Mouse (Mus musculus): ENCODE measurements around the gene Gm45234. TPM values are rescaled to one million over a fixed set of nuclear protein-coding genes. Genes with fewer than 3 reads are reported as not detected.

The Gm45234 gene
- polyA plus RNA-seq, 1 experiment from 2014 or later: not detected

DNA sequence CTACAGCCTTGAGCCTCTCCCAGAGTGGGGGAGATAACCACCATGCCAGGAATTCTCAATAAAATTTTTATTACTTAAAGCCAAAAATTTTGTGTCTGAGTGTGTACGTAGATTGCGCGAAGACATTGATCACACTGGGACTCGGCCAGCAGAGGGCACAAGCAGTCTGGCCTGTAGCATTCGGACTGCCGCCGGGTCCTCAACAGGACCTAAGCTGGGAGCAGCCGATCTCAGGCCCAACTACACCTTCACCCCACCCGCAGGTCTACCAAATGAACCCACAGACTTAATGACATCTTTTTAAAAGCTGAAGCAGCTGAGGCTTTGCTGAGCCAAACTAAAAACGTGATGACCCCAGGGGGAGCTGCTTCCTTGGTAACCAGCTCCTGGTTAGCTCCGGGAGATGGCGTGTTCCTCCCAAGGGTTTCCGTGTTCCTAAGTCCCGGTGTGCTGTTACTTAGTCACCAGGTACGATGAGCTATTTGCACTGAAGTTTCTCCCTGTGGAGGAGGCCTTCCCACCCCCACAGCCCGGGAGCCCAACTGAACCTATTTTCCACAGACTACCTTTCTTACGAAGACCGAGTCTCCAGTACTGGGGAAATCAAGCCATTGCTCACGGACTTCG is 38.8 kb downstream of the Gm45234 start:
- Histone ChIP-seq H3K9me3 (replicated peaks) (no peaks in the 10 kb centered on the region), H3K9ac (no peak overlapping the region), H3K4me3 (no peak overlapping the region), H3K4me2 (replicated peaks) (no peak overlapping the region), H3K27ac (no peak overlapping the region), H3K36me3 (peaks cover 42% of the 10 kb centered on the region), H3K27me3 (no peaks in the 10 kb centered on the region), H3K4me1 (peaks cover 17% of the 10 kb centered on the region)
- WGBS: 69% methylated on average over 20 of the region's 20 CpGs
- no peak for ATAC-seq (ENCODE audit: low FRiP score)

GRCm38 (mm10) chr6:124712918-124713317 is 42.9 kb downstream of the Gm45234 start:
- H3K4me2 ChIP-seq (replicated peaks): peak overlapping the region; percentile 93
- no peaks in the 10 kb centered on the region for H3K27me3 ChIP-seq
- no peak overlapping the region for H3K27ac ChIP-seq
- peaks cover 41% of the 10 kb centered on the region for H3K36me3 ChIP-seq
- H3K9ac ChIP-seq: peak overlapping the region; percentile 92
- ATAC-seq (ENCODE audit: low FRiP score): no peak
- no peaks in the 10 kb centered on the region for H3K9me3 ChIP-seq (replicated peaks)
- peak overlapping the region; percentile 91 for H3K4me3 ChIP-seq
- WGBS: 19% methylated on average over 11 of the region's 11 CpGs
- H3K4me1 ChIP-seq: peaks cover 30% of the 10 kb centered on the region

GRCm38 (mm10) chr6:124711824-124712782 is 43.7 kb downstream of the Gm45234 start, which contains the start of the genes Emg1 and Phb2:
Gene Emg1, minus strand, starts transcription at chr6:124712178.
Gene Phb2, plus strand, starts transcription at chr6:124712336.
- ATAC-seq (ENCODE audit: low FRiP score): peak; percentile 97
- Histone ChIP-seq H3K4me2 (replicated peaks) (peak within 1 kb of the TSS; percentile 93), H3K4me1 (peaks cover 30% of the 10 kb centered on the region), H3K4me3 (peak within 1 kb of the TSS; percentile 91), H3K9ac (peak within 1 kb of the TSS; percentile 92), H3K27ac (peak within 1 kb of the TSS; percentile 79), H3K36me3 (peaks cover 38% of the 10 kb centered on the region), H3K9me3 (replicated peaks) (no peaks in the 10 kb centered on the region), H3K27me3 (no peaks in the 10 kb centered on the region)
- under 1% methylated on average over 76 of the region's 76 CpGs for WGBS

DNA sequence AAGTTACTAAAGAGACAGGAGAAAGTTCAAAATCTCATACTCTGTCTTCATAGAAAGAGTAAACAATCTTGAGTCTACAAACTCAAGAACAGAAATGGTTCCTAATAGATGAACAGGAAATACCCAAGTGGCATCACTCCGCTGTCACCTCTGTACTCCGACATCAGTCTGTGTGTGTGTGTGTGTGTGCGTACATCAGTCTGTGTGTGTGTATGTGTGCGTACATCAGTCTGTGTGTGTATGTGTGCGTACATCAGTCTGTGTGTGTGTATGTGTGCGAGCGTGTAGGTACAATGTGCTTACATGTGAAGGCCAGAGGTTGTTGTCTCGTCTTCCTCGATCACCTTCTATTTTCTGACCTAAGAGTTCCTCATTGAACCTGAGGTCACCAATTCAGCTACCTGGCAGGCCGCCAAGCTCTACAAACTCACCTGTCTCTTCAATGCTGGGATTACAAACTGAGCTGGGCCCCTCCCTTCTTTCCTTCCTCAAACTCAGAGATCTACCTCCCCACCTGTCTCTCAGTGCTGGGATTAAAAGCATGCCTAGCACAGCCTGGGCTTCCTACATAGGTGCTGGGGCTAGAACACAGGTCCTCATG is 47.4 kb downstream of the Gm45234 start:
- no peak overlapping the region for H3K27ac ChIP-seq
- 95% methylated on average over 10 of the region's 10 CpGs for WGBS
- no peak overlapping the region for H3K4me2 ChIP-seq (replicated peaks)
- H3K27me3 ChIP-seq: no peaks in the 10 kb centered on the region
- no peak for ATAC-seq (ENCODE audit: low FRiP score)
- no peak overlapping the region for H3K4me3 ChIP-seq
- H3K36me3 ChIP-seq: peaks cover 33% of the 10 kb centered on the region
- peaks cover 21% of the 10 kb centered on the region for H3K4me1 ChIP-seq
- H3K9ac ChIP-seq: no peak overlapping the region
- no peaks in the 10 kb centered on the region for H3K9me3 ChIP-seq (replicated peaks)

GRCm38 (mm10) chr6:124706061-124706627 is 49.7 kb downstream of the Gm45234 start:
- no peak for ATAC-seq (ENCODE audit: low FRiP score)
- Histone ChIP-seq H3K27me3 (no peaks in the 10 kb centered on the region), H3K4me1 (peaks cover 11% of the 10 kb centered on the region), H3K4me3 (no peak overlapping the region), H3K9me3 (replicated peaks) (no peaks in the 10 kb centered on the region), H3K36me3 (peaks cover 55% of the 10 kb centered on the region), H3K27ac (no peak overlapping the region), H3K4me2 (replicated peaks) (no peak overlapping the region), H3K9ac (no peak overlapping the region)
- WGBS: 94% methylated on average over 5 of the region's 5 CpGs

DNA sequence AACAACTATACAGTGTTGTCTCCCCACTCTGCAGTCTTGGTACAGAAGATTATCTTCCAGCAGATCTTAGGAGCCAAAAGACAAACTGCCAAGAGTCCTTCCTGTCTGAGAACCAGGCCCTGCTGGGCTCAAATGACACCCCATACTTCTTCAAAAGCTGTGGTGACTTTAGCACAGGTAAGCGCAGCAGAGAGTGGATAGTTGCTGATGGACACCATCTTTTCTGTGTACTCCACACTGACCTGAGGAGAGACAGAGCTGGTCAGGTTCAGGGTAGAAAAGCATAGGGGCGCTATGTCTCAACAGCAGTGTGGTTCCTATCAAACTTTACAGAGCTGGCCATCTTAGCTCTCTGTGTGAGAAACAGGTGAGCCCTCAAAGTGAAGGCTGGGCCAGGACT is 51.4 kb downstream of the Gm45234 start:
- no peak overlapping the region for H3K4me3 ChIP-seq
- H3K36me3 ChIP-seq: peaks cover 66% of the 10 kb centered on the region
- H3K4me2 ChIP-seq (replicated peaks): no peak overlapping the region
- no peaks in the 10 kb centered on the region for H3K9me3 ChIP-seq (replicated peaks)
- ATAC-seq (ENCODE audit: low FRiP score): no peak
- no peak overlapping the region for H3K27ac ChIP-seq
- H3K4me1 ChIP-seq: no peaks in the 10 kb centered on the region
- no peak overlapping the region for H3K9ac ChIP-seq
- 92% methylated on average over 2 of the region's 2 CpGs for WGBS
- no peaks in the 10 kb centered on the region for H3K27me3 ChIP-seq

DNA sequence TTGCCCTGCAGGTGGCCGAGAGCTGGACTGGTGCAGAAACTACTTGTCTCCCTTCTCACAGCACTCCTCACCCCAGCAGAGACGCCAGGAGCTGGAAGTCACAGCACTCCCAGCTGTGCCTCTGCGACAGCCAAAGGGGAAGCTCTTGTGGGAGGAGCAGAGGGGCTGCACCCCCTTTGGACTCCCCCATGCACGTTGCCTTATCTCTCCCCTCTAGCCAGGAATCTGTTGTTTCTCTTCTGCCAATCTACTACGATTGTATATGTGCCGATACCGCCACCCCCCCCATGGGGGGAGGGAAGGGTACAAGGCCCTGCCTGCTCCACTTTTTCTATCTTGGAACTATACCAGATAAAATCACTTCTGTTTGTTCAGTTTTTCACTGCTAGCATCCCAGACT is 52.0 kb downstream of the Gm45234 start:
- WGBS: 77% methylated on average over 7 of the region's 7 CpGs
- ATAC-seq (ENCODE audit: low FRiP score): no peak
- H3K36me3 ChIP-seq: peaks cover 72% of the 10 kb centered on the region
- no peaks in the 10 kb centered on the region for H3K27me3 ChIP-seq
- no peak overlapping the region for H3K4me3 ChIP-seq
- H3K4me2 ChIP-seq (replicated peaks): no peak overlapping the region
- no peaks in the 10 kb centered on the region for H3K9me3 ChIP-seq (replicated peaks)
- no peak overlapping the region for H3K9ac ChIP-seq
- H3K4me1 ChIP-seq: no peaks in the 10 kb centered on the region
- no peak overlapping the region for H3K27ac ChIP-seq

DNA sequence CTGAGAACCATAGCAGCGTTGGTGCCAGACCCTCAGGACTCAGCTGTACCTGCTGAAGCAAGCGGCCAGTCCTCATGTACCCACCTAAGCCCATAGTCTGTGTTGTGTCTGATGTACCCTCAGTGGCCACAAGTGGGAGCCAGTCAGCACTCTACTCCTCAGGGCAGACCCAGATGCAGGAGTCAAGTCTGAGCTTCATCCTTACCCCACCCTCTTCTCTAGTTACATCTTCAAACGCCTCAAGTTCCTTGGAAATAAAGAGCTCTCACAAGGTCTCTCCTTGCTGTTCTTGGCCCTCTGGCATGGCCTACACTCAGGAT is 53.1 kb downstream of the Gm45234 start:
- Histone ChIP-seq H3K4me3 (no peak overlapping the region), H3K9ac (no peak overlapping the region), H3K4me2 (replicated peaks) (no peak overlapping the region), H3K27me3 (no peaks in the 10 kb centered on the region), H3K4me1 (no peaks in the 10 kb centered on the region), H3K27ac (no peak overlapping the region), H3K9me3 (replicated peaks) (no peaks in the 10 kb centered on the region), H3K36me3 (peaks cover 78% of the 10 kb centered on the region)
- 56% methylated on average over 3 of the region's 3 CpGs for WGBS
- peak; percentile 57; the same call in 1 of the 2 replicates for ATAC-seq (ENCODE audit: low FRiP score)

DNA sequence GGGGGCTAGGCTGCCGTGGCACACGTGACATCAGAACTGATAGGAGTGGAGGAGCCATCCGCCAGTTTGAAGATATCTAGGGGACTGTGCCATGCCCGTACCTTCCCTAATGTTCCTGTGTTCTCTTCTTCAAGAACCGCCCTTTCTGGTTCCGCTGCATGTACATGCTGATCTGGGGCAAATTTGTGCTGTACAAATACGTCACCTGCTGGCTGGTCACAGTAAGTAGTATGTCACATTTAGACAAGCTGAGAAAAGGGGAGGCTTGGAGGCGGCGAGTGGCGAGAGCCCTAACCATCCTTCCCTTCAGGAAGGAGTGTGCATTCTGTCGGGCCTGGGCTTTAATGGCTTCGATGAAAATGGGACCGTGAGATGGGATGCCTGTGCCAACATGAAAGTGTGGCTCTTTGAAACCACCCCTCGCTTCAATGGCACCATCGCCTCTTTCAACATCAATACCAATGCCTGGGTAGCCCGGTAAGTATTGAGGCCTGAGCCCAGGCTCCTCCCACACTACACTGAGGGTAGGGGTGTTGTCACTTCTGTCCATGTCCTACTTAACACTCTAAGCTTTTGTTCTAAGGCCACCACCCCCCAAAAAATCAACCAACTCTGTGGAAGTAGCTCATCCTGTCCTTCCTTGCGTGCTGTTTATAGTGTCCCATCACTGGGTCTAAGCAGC is 53.6 kb downstream of the Gm45234 start:
- 0 out of 2 replicates have a peak, but pooled peaks have one; percentile 27 for ATAC-seq (ENCODE audit: low FRiP score)
- Histone ChIP-seq H3K36me3 (peaks cover 75% of the 10 kb centered on the region), H3K4me3 (no peak overlapping the region), H3K9me3 (replicated peaks) (no peaks in the 10 kb centered on the region), H3K4me2 (replicated peaks) (no peak overlapping the region), H3K27ac (no peak overlapping the region), H3K27me3 (no peaks in the 10 kb centered on the region), H3K9ac (no peak overlapping the region), H3K4me1 (no peaks in the 10 kb centered on the region)
- WGBS: 95% methylated on average over 17 of the region's 17 CpGs

DNA sequence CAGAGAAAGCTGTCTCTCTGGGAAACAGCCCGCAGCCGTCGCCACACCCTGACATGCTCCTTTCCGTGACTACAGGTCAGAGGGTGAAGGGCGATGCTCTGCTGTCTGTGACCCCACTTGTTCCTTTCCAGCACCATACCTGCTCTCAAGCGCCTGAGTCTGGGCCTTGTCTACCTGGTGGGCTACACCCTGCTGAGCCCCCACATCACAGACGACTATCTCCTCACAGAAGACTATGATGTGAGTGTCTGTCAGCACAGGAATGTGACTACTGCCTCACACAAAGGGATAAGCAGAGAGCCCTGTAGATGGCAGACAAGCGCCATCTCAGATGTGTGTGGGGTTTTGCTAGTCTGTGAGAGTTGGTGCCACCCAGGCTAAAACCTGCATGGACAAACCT is 54.5 kb downstream of the Gm45234 start:
- no peaks in the 10 kb centered on the region for H3K27me3 ChIP-seq
- 70% methylated on average over 8 of the region's 8 CpGs for WGBS
- no peak overlapping the region for H3K9ac ChIP-seq
- no peaks in the 10 kb centered on the region for H3K4me1 ChIP-seq
- H3K27ac ChIP-seq: no peak overlapping the region
- no peak overlapping the region for H3K4me3 ChIP-seq
- H3K4me2 ChIP-seq (replicated peaks): no peak overlapping the region
- H3K9me3 ChIP-seq (replicated peaks): no peaks in the 10 kb centered on the region
- no peak; the same call in 1 of the 2 replicates for ATAC-seq (ENCODE audit: low FRiP score)
- peaks cover 74% of the 10 kb centered on the region for H3K36me3 ChIP-seq

DNA sequence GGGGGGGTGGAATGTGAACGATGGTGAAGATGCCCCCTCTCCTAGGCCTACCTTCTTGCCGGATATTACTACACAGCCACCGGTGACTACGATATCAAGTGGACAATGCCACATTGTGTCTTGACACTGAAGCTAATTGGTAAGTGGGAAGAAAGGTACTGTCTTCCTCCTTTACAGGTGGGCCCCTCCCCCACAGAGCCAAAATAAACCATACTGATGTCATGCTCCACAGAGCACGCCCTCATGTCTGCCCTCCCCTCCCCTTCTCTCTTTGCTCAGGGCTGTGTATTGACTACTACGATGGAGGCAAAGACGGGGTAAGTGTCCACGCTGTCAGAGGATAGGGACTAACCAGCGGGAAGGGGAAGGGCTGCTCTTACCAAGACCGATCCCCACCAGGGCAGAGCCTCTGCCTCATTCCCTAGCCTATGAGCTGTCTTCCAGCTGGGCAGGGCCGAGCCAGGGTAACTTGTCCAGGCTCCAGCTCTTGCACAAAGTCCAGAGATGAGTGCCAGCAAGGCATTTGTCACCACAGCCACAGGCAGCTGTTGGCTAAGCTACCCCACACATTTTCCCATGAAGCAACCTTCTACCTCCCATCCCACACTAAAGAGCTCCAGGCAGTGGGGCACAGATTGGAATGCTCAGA is 55.7 kb downstream of the Gm45234 start:
- Histone ChIP-seq H3K4me2 (replicated peaks) (no peak overlapping the region), H3K36me3 (peaks cover 67% of the 10 kb centered on the region), H3K27me3 (no peaks in the 10 kb centered on the region), H3K4me3 (no peak overlapping the region), H3K4me1 (no peaks in the 10 kb centered on the region), H3K9ac (no peak overlapping the region), H3K9me3 (replicated peaks) (no peaks in the 10 kb centered on the region), H3K27ac (no peak overlapping the region)
- 87% methylated on average over 11 of the region's 11 CpGs for WGBS
- no peak for ATAC-seq (ENCODE audit: low FRiP score)

All from hindbrain, embryonic 12.5 days (tissue).